Mouse (Mus musculus): ENCODE measurements around the gene Slc35b1. TPM values are rescaled to one million over a fixed set of nuclear protein-coding genes. Genes with fewer than 3 reads are reported as not detected.

Slc35b1 gene
- polyA plus RNA-seq, 1 experiment from 2014 or later: 95.9 TPM

DNA sequence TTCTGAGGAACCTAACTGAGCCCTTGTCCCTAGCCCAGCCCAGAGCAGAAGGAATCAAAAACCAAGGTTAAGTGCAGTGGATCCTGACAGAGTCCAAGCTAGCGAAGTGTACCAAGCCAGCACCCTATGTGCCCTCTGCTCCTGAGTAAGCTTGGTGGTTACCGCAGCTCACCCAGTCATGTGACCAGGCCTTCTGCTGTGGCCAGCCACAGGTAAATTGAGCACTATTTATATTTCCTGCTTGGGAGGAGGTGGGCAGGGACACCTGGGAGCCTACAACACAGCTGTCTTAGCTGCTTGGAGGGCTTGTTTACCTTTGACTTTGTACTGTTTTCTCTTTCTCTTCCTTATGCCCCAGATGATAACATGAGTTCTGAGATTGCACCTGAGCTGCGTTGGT is 33.5 kb upstream of the Slc35b1 start:
- TF ChIP-seq CTCF (IDR thresholded peaks at IDR 0.05): no peak
- ATAC-seq (no peak), DNase-seq (ENCODE audit: low read depth, low spot score) (no peak)
- in situ Hi-C loops (cut with MboI; ENCODE audit: low pct_unique_long_range_greater_than_20kb): loop anchor here (25.0 kb wide), 1 partner anchor 286 kb away; no protein-coding TSS in a partner anchor
- CTCF ChIA-PET: interaction anchor here (1.1 to 1.2 kb wide), 2 partner anchors 10 to 12 kb away, joined by 3 to 4 read pairs; no protein-coding TSS in a partner anchor
- POLR2A ChIA-PET: interaction anchor here (1.1 kb wide), 1 partner anchor 16 kb away, joined by 4 read pairs; no protein-coding TSS in a partner anchor
- no peaks in the 10 kb centered on the region for H3K27me3 ChIP-seq

DNA sequence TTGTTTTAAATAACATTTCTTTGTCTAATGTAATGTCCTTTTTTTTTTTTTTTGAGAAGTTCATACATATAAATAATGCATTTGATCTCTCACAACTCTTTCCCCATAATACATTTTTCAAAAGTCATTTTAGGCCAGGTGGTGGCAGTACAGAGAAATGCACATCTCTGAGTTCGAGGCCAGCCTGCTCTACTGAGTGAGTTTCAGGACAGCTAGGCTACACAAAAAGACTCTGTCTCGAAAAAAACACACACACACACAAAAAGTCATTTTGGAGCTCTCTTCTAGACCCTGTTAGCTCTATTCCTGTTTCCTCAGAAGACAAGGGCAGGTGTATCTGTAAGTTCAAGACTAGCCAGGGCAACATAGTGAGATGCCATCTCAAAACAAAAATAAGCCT is 31.8 kb upstream of the Slc35b1 start:
- in situ Hi-C loops (cut with MboI; ENCODE audit: low pct_unique_long_range_greater_than_20kb): loop anchor here (25.0 kb wide), 1 partner anchor 285 kb away; no protein-coding TSS in a partner anchor
- no peak for TF ChIP-seq CTCF (IDR thresholded peaks at IDR 0.05)
- no peak for DNase-seq (ENCODE audit: low read depth, low spot score)
- no peaks in the 10 kb centered on the region for H3K27me3 ChIP-seq
- POLR2A ChIA-PET: no interaction called here
- no peak for ATAC-seq
- CTCF ChIA-PET: no interaction called here

DNA sequence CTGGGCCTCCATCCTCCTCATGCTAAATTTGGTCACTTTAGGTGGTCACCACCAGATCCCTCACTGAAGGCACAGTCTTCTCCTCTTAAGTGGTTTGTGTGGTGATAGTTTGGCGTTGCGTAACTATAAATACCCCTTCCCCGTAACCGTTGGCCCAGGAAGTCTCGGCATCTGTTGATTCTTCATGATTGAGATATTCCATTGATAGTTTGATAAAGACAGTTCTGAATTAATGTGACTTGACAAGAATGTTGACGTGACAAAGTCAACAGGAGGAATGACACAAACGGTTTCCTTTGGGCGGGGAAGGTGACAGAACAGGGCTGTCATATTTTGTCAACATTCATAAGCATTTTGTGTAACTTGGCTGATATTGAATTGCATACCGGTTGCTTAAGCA is 31.3 kb upstream of the Slc35b1 start:
- no peak for TF ChIP-seq CTCF (IDR thresholded peaks at IDR 0.05)
- ATAC-seq: no peak
- in situ Hi-C loops (cut with MboI; ENCODE audit: low pct_unique_long_range_greater_than_20kb): loop anchor here (25.0 kb wide), 1 partner anchor 284 kb away; no protein-coding TSS in a partner anchor
- ChIA-PET CTCF (no interaction called here), POLR2A (no interaction called here)
- no peak for DNase-seq (ENCODE audit: low read depth, low spot score)
- H3K27me3 ChIP-seq: no peaks in the 10 kb centered on the region

DNA sequence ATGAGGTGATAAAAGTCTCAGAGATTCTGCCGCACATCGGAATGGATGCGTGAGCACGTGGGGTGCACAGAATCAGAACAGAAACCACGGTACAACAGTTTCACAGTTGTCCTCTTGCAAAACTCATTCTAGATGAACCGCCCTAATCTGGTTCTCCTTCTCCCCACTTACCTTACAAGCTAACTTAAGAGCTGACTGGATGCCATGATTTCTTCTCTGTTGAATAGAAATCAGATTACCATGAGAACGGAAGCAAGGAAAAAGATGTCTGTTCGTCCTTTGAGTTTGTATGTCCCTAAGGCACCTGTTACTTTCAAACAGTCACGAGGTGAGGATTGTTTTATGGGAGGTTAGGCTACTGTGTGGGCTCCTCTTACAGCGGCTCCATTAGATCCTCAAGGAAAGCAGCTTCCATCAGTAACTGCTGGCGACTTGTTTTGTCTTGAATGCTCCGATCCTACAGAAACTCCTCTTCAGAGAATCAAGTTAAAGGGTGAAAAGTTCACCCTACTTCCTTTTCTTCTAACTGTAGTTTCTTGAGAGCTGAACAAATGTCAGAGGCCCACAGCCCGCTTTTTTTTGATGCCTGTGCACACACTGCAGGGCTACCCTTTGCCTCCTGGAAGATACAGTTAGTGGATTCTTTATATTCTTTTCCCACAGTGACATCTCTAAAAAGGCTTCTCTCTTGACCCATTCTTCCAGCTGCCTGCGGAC is 30.1 kb upstream of the Slc35b1 start:
- ATAC-seq (no peak), DNase-seq (ENCODE audit: low read depth, low spot score) (no peak)
- TF ChIP-seq CTCF (IDR thresholded peaks at IDR 0.05): no peak
- CTCF ChIA-PET: no interaction called here
- POLR2A ChIA-PET: no interaction called here
- no peaks in the 10 kb centered on the region for H3K27me3 ChIP-seq
- in situ Hi-C loops (cut with MboI; ENCODE audit: low pct_unique_long_range_greater_than_20kb): loop anchor here (25.0 kb wide), 1 partner anchor 283 kb away; no protein-coding TSS in a partner anchor

DNA sequence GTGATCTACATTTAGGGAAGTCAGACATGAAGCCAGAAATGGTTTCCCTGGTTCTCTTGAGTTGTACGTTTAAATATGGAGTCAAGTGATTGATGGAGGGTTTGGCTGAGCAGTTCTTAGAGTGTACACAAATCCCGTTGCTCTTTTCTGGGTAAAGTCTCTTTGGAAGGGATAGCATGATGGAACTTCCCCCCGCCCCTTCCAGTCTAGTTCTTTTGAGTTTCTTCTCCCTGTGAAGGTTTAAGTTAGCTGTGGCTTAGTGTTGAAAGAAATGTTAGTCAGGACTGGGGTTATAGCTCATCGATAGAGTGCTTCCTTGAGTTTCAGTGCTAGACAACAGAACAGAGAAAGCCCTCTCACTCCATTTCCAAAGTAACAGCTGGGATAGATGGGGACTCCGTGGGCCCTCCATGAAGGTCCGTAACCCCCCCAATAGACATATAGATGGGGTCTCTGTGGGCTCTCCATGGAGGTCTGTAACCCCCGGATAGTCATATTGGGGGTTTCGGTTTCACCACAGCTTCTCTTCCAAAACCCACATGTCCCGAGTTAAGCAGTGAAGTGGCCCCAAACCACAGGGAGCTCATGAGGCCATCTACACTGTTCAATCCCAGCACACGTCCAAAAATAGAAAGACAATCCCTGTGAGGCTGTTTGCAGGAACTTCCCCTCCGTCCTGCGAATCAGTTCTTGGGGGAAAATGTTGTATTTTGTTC is 29.4 kb upstream of the Slc35b1 start:
- in situ Hi-C loops (cut with MboI; ENCODE audit: low pct_unique_long_range_greater_than_20kb): loop anchor here (25.0 kb wide), 1 partner anchor 282 kb away; no protein-coding TSS in a partner anchor
- POLR2A ChIA-PET: no interaction called here
- DNase-seq (ENCODE audit: low read depth, low spot score) (no peak), ATAC-seq (no peak)
- CTCF ChIA-PET: no interaction called here
- no peaks in the 10 kb centered on the region for H3K27me3 ChIP-seq
- no peak for TF ChIP-seq CTCF (IDR thresholded peaks at IDR 0.05)

DNA sequence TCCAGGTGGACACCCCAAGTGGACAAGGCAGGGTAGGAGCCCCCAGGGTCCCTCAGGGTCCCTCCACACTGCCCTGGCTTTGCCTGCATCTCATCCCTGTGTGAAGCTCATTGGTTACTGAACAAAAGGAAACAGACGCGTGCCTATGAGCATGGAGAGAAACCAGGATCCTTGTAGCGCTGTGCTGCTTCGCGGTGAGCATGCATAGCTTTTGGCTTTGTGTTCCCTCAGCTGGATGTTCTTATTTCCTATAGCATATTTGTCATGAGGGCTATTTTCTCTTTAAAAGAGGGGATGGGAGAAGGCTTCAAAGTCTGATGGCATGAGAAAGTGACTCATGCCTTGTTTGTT is 28.9 kb upstream of the Slc35b1 start:
- ATAC-seq: no peak
- CTCF ChIA-PET: no interaction called here

DNA sequence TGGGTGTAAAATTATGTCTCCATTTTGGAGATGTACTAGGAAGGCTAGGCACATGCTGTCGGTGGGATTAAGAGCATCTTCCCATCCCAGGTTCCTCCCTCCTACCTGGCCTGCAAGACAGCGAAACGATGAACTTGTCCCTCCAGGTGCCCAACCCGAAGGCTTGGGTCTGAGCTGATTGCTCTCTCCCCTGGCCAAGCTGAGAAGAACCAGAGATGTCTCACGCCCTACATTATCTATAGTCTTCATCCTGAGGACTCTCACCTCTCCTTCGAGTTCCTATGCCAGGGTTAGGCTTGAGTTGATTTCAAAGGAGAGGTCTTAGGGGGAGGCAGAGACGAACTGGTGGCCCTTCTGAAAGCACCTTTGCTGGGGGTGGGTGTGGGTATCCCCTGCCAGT is 28.5 kb upstream of the Slc35b1 start:
- ChIA-PET POLR2A (no interaction called here), CTCF (no interaction called here)
- no peak for TF ChIP-seq CTCF (IDR thresholded peaks at IDR 0.05)
- in situ Hi-C loops (cut with MboI; ENCODE audit: low pct_unique_long_range_greater_than_20kb): loop anchor here (25.0 kb wide), 1 partner anchor 281 kb away; no protein-coding TSS in a partner anchor
- no peaks in the 10 kb centered on the region for H3K27me3 ChIP-seq
- DNase-seq (ENCODE audit: low read depth, low spot score) (no peak), ATAC-seq (no peak)

More for the DNA sequence above, 28.9 kb upstream of the Slc35b1 start:
- POLR2A ChIA-PET: no interaction called here
- no peak for DNase-seq (ENCODE audit: low read depth, low spot score)
- TF ChIP-seq CTCF (IDR thresholded peaks at IDR 0.05): no peak
- no peaks in the 10 kb centered on the region for H3K27me3 ChIP-seq
- in situ Hi-C loops (cut with MboI; ENCODE audit: low pct_unique_long_range_greater_than_20kb): loop anchor here (25.0 kb wide), 1 partner anchor 282 kb away; no protein-coding TSS in a partner anchor

DNA sequence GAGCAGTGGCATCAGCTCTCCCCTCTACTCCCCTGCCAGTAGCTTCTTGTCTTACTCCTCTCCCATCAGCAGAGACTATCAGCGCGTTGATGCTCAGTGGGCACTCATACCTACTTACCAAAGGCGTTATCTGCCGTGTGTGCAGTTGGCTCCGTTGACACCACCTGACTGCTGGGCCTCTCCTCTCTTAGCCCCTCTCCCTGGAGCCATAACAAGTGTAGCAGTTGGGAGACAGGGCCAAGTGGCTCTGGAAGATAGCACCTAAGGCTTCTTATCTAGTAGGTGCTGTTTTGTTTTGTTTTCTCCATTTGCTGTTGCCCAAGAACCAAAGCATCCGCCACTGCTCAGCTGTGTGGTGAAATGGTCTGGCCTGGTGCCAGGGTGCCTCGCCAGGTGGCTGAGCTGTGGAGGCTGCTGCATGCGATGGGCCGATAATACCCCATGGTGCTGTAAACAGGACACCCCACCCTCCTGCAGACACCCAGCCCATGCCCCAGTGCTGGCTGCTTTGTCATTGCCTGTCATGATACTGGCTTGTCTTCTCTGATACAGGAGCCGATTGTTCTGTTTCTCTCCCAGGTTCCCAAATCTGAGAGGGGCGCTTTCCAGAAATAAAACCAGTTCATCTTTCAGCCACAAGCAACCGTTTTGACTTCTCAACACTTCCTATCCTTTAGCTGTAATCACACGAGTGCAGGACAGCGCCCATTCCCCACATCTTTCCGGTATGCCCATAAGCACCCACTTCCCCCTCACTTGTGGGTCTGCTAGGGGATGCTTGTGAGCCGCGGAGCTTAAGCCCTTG is 27.8 kb upstream of the Slc35b1 start:
- no peaks in the 10 kb centered on the region for H3K27me3 ChIP-seq
- no peak for TF ChIP-seq CTCF (IDR thresholded peaks at IDR 0.05)
- ATAC-seq: no peak
- CTCF ChIA-PET: no interaction called here
- DNase-seq (ENCODE audit: low read depth, low spot score): no peak
- POLR2A ChIA-PET: no interaction called here
- in situ Hi-C loops (cut with MboI; ENCODE audit: low pct_unique_long_range_greater_than_20kb): loop anchor here (25.0 kb wide), 1 partner anchor 281 kb away; no protein-coding TSS in a partner anchor

DNA sequence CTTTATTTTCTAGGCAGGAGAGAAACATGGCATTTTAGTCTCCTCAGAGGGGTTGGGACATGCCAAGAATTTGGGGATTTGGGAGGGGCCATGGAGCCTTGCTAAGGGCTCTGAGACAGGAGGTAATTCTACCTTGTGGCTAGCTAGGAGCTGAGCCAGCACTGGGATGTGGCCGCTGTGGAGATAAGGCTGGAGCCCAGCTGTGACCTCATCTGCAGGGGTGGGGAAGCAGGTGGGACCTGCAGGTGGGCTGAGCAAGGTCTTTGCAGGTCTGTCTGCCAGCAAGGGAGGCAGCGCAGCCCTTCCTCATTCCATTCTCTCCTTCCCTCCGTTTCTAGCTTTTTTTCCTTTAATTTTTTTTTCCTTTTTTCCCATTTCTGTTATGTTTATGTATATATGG is 26.2 kb upstream of the Slc35b1 start:
- in situ Hi-C loops (cut with MboI; ENCODE audit: low pct_unique_long_range_greater_than_20kb): loop anchor here (25.0 kb wide), 1 partner anchor 279 kb away; no protein-coding TSS in a partner anchor
- POLR2A ChIA-PET: no interaction called here
- H3K27me3 ChIP-seq: no peaks in the 10 kb centered on the region
- ATAC-seq (no peak), DNase-seq (ENCODE audit: low read depth, low spot score) (no peak)
- no peak for TF ChIP-seq CTCF (IDR thresholded peaks at IDR 0.05)
- CTCF ChIA-PET: interaction anchor here (1.5 kb wide), 1 partner anchor 17 kb away, joined by 3 read pairs; no protein-coding TSS in a partner anchor

DNA sequence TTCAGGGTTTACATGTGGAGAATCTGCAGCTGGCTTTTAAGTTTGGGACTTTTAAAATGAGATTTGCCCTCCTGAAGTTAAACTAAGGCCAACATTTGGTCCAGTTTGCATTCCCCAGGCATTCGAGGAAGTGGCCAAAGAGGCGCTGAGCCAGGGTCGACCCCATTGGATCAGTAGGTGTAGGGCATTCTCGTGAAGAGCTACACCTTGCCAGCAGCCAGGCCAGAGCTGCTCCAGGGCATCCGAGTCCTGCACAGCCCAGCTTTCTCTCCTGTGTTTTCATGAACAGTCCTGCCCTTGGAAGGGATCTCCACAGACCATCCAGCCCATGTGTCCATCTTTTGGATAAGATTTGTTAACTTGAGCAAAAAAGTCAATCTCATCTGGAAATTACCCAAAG is 20.1 kb upstream of the Slc35b1 start:
- no peak for TF ChIP-seq CTCF (IDR thresholded peaks at IDR 0.05)
- ChIA-PET CTCF (interaction anchor here (0.6 kb wide), 1 partner anchor 84 kb away, joined by 3 read pairs; no protein-coding TSS in a partner anchor), POLR2A (no interaction called here)
- in situ Hi-C loops (cut with MboI; ENCODE audit: low pct_unique_long_range_greater_than_20kb): loop anchor here (25.0 kb wide), 1 partner anchor 273 kb away; no protein-coding TSS in a partner anchor
- H3K27me3 ChIP-seq: no peaks in the 10 kb centered on the region
- ATAC-seq (no peak), DNase-seq (ENCODE audit: low read depth, low spot score) (no peak)
